ENCODE assay signal across 7 mouse cellular contexts in the genomic region with DNA sequence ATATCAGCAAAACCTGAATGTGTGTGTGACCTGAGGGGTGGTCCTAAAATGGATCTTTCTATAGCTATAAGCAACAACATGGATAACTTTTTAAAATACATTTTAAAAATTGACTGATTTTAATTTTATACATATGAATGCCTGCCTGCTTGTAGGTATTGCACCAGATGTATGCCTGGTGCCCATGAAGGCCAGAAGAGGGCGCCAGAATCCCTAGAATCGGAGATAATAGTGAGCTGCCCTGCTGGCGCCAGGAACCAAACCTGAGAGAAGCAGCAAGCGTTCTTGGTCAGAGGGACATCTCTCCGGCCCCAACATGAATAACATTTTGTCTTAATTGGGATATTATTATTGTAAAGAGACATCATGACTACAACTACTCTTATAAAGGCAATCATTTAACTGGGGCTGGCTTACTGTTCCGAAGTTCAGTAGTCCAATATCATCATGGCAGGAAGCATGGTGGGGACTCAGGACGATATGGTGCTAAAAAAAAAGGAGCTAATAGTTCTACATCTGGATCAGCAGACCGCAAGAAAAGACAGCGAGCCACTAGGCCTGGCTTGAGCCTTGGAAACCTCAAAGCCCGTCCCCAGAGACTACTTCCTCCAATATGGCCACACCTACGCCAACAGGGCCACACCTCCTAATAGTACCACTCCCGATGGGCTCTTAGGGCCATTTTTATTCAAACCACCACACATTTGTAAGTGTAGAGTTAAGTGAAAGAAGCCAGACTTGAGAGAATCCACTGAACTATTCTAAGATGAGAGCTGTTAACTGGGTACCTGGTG. TPM values are rescaled to one million over a fixed set of nuclear protein-coding genes. Genes with fewer than 3 reads are reported as not detected.
DNase-seq lines count a peak whose midpoint lies in the region; ATAC-seq and TF ChIP-seq lines count a peak whose summit lies in the region.

No protein-coding gene starts in this region.

- CTCF ChIA-PET in Patski (lab: Charles Lee): interaction anchor here (0.8 to 1.7 kb wide), 5 partner anchors 13 to 196 kb away, joined by 3 to 8 read pairs (median 6); no protein-coding TSS in a partner anchor

- no peak overlapping the region for H3K4me2 ChIP-seq in intestine, embryonic 14.5 days (ENCODE audit: low read length)
- H3K4me2 ChIP-seq in intestine, embryonic 16.5 days (ENCODE audit: low read depth, low read length): no peak overlapping the region
- H3K4me2 ChIP-seq in CH12.LX (ENCODE audit: insufficient read depth, low read depth, poor library complexity, severe bottlenecking): no peak overlapping the region; the same call in 1 of the 2 replicates

- no peak for ATAC-seq in intestine, embryonic 14.5 days (replicated peaks; ENCODE audit: low FRiP score, low TSS enrichment, low read depth)
- no peak for ATAC-seq in intestine, embryonic 16.5 days
- no peak for ATAC-seq in Patski

- in situ Hi-C loops in CH12.LX (cut with MboI; ENCODE audit: low pct_ligation_motif_present, low pct_unique_long_range_greater_than_20kb, low sequenced_read_pairs) (no loop called here), Patski (cut with MboI; ENCODE audit: low pct_unique_long_range_greater_than_20kb) (no loop called here)

- no peak overlapping the region for H3K27ac ChIP-seq in intestine, embryonic 14.5 days (ENCODE audit: low read depth)
- no peak overlapping the region for H3K27ac ChIP-seq in intestine, embryonic 16.5 days (ENCODE audit: low read length)
- H3K27ac ChIP-seq in CH12.LX (ENCODE audit: insufficient read depth, low read depth): no peak overlapping the region
- H3K27ac ChIP-seq in embryonic fibroblast, embryonic 13.5 days (ENCODE audit: insufficient read depth, low read length): no peak overlapping the region

- H3K9ac ChIP-seq in intestine, embryonic 14.5 days (ENCODE audit: low read length): no peak overlapping the region
- no peak overlapping the region for H3K9ac ChIP-seq in intestine, embryonic 16.5 days (ENCODE audit: low read depth, low read length)
- no peak overlapping the region for H3K9ac ChIP-seq in CH12.LX (ENCODE audit: insufficient read depth, low read depth)

- POLR2A ChIA-PET in Patski (lab: Charles Lee): interaction anchor here (1.0 kb wide), 1 partner anchor 226 kb away, joined by 3 read pairs; a partner anchor contains a TSS

- no peaks in the 10 kb centered on the region for H3K36me3 ChIP-seq in intestine, embryonic 14.5 days (ENCODE audit: control insufficient read depth, insufficient read depth, low read length)
- H3K36me3 ChIP-seq in intestine, embryonic 16.5 days (ENCODE audit: control insufficient read depth, insufficient read depth, low read length): no peaks in the 10 kb centered on the region
- H3K36me3 ChIP-seq in CH12.LX (replicated peaks in 1 of 2; ENCODE audit: control insufficient read depth in 1 of 2, insufficient read depth in 1 of 2, low read length in 1 of 2): no peaks in the 10 kb centered on the region

- 57% methylated on average over 12 of the region's 12 CpGs for WGBS in intestine, embryonic 14.5 days
- 62% methylated on average over 12 of the region's 12 CpGs for WGBS in intestine, embryonic 16.5 days

- TF ChIP-seq POLR2A in CH12.LX (IDR thresholded peaks at IDR 0.05; ENCODE audit: low read depth, low read length): no peak
- no peak for TF ChIP-seq POLR2A in embryonic fibroblast, embryonic 13.5 days (IDR thresholded peaks at IDR 0.05; ENCODE audit: low read depth, low read length)

- dilution Hi-C loops in CH12.LX (cut with MboI; ENCODE audit: extremely low pct_ligation_motif_present, extremely low pct_unique_long_range_greater_than_20kb, low sequenced_read_pairs): no loop called here

- H3K79me2 ChIP-seq in CH12.LX (replicated peaks; ENCODE audit: control insufficient read depth, extremely low read depth, insufficient read depth, poor library complexity, severe bottlenecking): no peaks in the 10 kb centered on the region

- peak; percentile 83 for TF ChIP-seq RAD21 in CH12.LX (IDR thresholded peaks at IDR 0.05; ENCODE audit: low read depth, low read length)

- H3K9me3 ChIP-seq in intestine, embryonic 14.5 days (ENCODE audit: control insufficient read depth, low read length): no peaks in the 10 kb centered on the region
- no peaks in the 10 kb centered on the region for H3K9me3 ChIP-seq in intestine, embryonic 16.5 days (ENCODE audit: control insufficient read depth, low read length)
- no peaks in the 10 kb centered on the region for H3K9me3 ChIP-seq in CH12.LX (replicated peaks; ENCODE audit: low read length)

- TF ChIP-seq EP300 in CH12.LX (IDR thresholded peaks at IDR 0.05; ENCODE audit: low read length): no peak

- H3K27me3 ChIP-seq in intestine, embryonic 14.5 days (replicated peaks; ENCODE audit: control insufficient read depth, insufficient read depth, low read length): peaks cover 12% of the 10 kb centered on the region
- H3K27me3 ChIP-seq in intestine, embryonic 16.5 days (replicated peaks; ENCODE audit: control insufficient read depth, insufficient read depth, low read length): no peaks in the 10 kb centered on the region
- H3K27me3 ChIP-seq in CH12.LX (replicated peaks): no peaks in the 10 kb centered on the region
- peaks cover 38% of the 10 kb centered on the region for H3K27me3 ChIP-seq in Patski

- DNase-seq in intestine, embryonic 14.5 days (ENCODE audit: low spot score): peak; percentile 50
- DNase-seq in CH12.LX (ENCODE audit: extremely low read depth) (peak; percentile 75), Patski (ENCODE audit: low read depth, low spot score) (no peak)
- peak; percentile 60 for DNase-seq in mesoderm, embryonic 11.5 days (ENCODE audit: low read depth, low spot score)
- no peak for DNase-seq in frontal cortex, postnatal 25 days (ENCODE audit: low spot score in 2 of 2)

- H3K4me3 ChIP-seq in intestine, embryonic 14.5 days (ENCODE audit: low read depth, low read length): no peak overlapping the region
- no peak overlapping the region for H3K4me3 ChIP-seq in intestine, embryonic 16.5 days (ENCODE audit: low read length)
- H3K4me3 ChIP-seq in CH12.LX (replicated peaks in 1 of 3; ENCODE audit: low read depth in 2 of 3, low read length in 2 of 3, poor library complexity in 1 of 3): no peak overlapping the region
- H3K4me3 ChIP-seq in embryonic fibroblast, embryonic 13.5 days (ENCODE audit: insufficient read depth, low read length): no peak overlapping the region

- peak; percentile 41 to 84; a peak in 3 of 4 replicates for TF ChIP-seq CTCF in CH12.LX (conservative IDR thresholded peaks at IDR 0.05 in 1 of 2, IDR thresholded peaks at IDR 0.05 in 1 of 2; ENCODE audit: low read depth in 2 of 2, low read length in 2 of 2)
- peak; percentile 88 for TF ChIP-seq CTCF in Patski (IDR thresholded peaks at IDR 0.05)
- peak; percentile 53; the same call in 1 of the 2 replicates for TF ChIP-seq CTCF in embryonic fibroblast, embryonic 13.5 days (IDR thresholded peaks at IDR 0.05; ENCODE audit: borderline replicate concordance, insufficient read depth, low read length)

- no peaks in the 10 kb centered on the region for H3K4me1 ChIP-seq in intestine, embryonic 14.5 days (replicated peaks; ENCODE audit: control insufficient read depth, insufficient read depth, low read length)
- H3K4me1 ChIP-seq in intestine, embryonic 16.5 days (ENCODE audit: control insufficient read depth, insufficient read depth, low read length): no peaks in the 10 kb centered on the region
- H3K4me1 ChIP-seq in CH12.LX (ENCODE audit: control insufficient read depth in 1 of 2, insufficient read depth in 2 of 2): 0 out of 4 replicates have a peak, but pooled peaks cover 0 to 3% of the 10 kb centered on the region in 2 experiments
- no peaks in the 10 kb centered on the region for H3K4me1 ChIP-seq in embryonic fibroblast, embryonic 13.5 days (ENCODE audit: control insufficient read depth, insufficient read depth, low read length)

TF ChIP-seq in CH12.LX, 34 proteins besides CTCF, POLR2A, EP300 and RAD21:
- TF ChIP-seq IRF4 (IDR thresholded peaks at IDR 0.05; ENCODE audit: low read depth, low read length): 0 out of 2 replicates have a peak, but pooled peaks have one; percentile 20
- TF ChIP-seq SMC3 (IDR thresholded peaks at IDR 0.05; ENCODE audit: low read depth, low read length): peak; percentile 64
- no peak for TF ChIP-seq SIN3A (IDR thresholded peaks at IDR 0.05; ENCODE audit: low read length)

RNA-seq across cellular contexts. Expression of a gene that starts 3.9 kb away (rescaled TPM):
- polyA plus RNA-seq in intestine, embryonic 14.5 days (2014; fragmentation: Nextera tagmentation; extraction: Ambion mirVana): 0.20 and 0.24 TPM in 2 replicates
- 0.09 and 0.12 TPM in 2 replicates for polyA plus RNA-seq in intestine, embryonic 16.5 days (2015; fragmentation: Nextera tagmentation; extraction: Ambion mirVana)
- total RNA-seq in CH12.LX (2012; rRNA removed) (not detected in 2 replicates), CH12.LX (2014; rRNA removed) (not detected in 2 replicates)
- polyA plus RNA-seq in CH12.LX (2012; ENCODE audit: insufficient read length, low read depth) (not detected in 2 replicates), Patski (2021) (0.60 TPM)
- polyA plus RNA-seq in embryonic fibroblast, embryonic 13.5 days (2011; ENCODE audit: insufficient read length, low read depth, missing spikeins): 2.6 and 2.9 TPM in 2 replicates

Comparison
In these comparisons a context has a peak if more than half of its experiments do, and no peak if none do; other contexts are left out.
1. DNase-seq: peak in intestine, embryonic 14.5 days (single experiment), CH12.LX (single experiment) and mesoderm, embryonic 11.5 days (single experiment); none in Patski (single experiment) and frontal cortex, postnatal 25 days (0 of 2).
2. Peak in every context shown above with its lines, with median percentiles within 50 percentile points of each other: CTCF ChIP-seq.